Mouse (Mus musculus) heart, postnatal 0 days (tissue): ENCODE data around the gene Rabgap1l.
"Not testable (repeated sequence)": the region's sequence is repeated elsewhere in the genome, so short reads cannot be mapped to it uniquely, and the experiment has no call there.

Source experiments
- CTCF ChIP-seq: IDR thresholded peaks from 2 replicates; pipeline ENCODE4 v1.5.1; 2016; ENCODE audit warnings: antibody characterized with exemption, control low read depth, low read depth
- EP300 ChIP-seq: IDR thresholded peaks from 2 replicates; pipeline ENCODE4 v1.6.1; 2016; ENCODE audit warnings: antibody characterized with exemption, low read depth

DNA sequence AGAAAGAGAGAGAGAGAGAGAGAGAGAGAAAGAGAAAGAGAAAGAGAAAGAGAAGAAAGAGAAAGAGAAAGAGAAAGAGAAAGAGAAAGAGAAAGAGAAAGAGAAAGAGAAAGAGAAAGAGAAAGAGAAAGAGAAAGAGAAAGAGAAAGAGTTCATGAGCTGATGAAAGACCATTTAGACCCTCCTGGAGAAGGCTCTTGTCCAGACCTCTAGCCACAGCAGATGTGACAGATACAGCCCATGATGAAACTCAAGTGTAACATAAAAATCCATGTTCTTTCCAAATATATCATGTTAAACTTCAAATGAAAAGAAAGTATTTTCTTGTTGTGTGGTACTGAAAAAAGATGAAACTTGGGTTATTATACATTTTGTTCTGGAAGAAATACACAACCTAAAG is 189.7 kb downstream of the Rabgap1l start:
- not testable (repeated sequence) for TF ChIP-seq CTCF, EP300
